Mouse (Mus musculus) stomach, postnatal 0 days (tissue): Measurements from ENCODE around the gene Gpx4.

ENCODE experiments used
- CTCF ChIP-seq: IDR thresholded peaks from 2 replicates; pipeline ENCODE4 v1.5.1; 2016; ENCODE audit warnings: antibody characterized with exemption, low read depth, mild to moderate bottlenecking, moderate library complexity
- EP300 ChIP-seq: optimal IDR thresholded peaks from 2 replicates; pipeline ENCODE3; 2016; ENCODE audit warnings: antibody characterized with exemption

- no peak for TF ChIP-seq CTCF
- no peak for TF ChIP-seq EP300
Observed at GRCm38 (mm10) chr10:80045766-80046165, 1.2 kb upstream of the Gpx4 start.
